Mouse (Mus musculus) limb, embryonic 13.5 days (tissue): Measurements from ENCODE around the gene Cdhr3. TPM values are rescaled to one million over a fixed set of nuclear protein-coding genes. Genes with fewer than 3 reads are reported as not detected.
A peak's percentile ranks its signal among the peaks of the same experiment; 100 is the strongest.
"Not testable (repeated sequence)": the region's sequence is repeated elsewhere in the genome, so short reads cannot be mapped to it uniquely, and the experiment has no call there.

Experiments used
- ATAC-seq: fragments of 200-750 bp; cut with Nextera tagmentation; 2 replicates; pipeline ENCODE4 v1.8.0; 2017; ENCODE audit warnings: low read depth, moderate number of reproducible peaks, moderate TSS enrichment; ENCODE audit not compliant: low FRiP score
- H3K27ac ChIP-seq: fragments of 300-500 bp; sonication (generic); 2 replicates; pipeline ENCODE4 v1.5.1; 2015; ENCODE audit warnings: inconsistent platforms, mild to moderate bottlenecking, moderate library complexity
- H3K27me3 ChIP-seq: fragments of 300-500 bp; sonication (generic); 2 replicates; pipeline ENCODE4 v1.6.1; 2015; ENCODE audit warnings: mild to moderate bottlenecking, inconsistent platforms
- H3K36me3 ChIP-seq: fragments of 300-500 bp; sonication (generic); 2 replicates; pipeline ENCODE4 v1.6.1; 2015; ENCODE audit warnings: inconsistent platforms, mild to moderate bottlenecking, moderate library complexity
- H3K4me1 ChIP-seq: fragments of 300-500 bp; sonication (generic); 2 replicates; pipeline ENCODE4 v1.6.1; 2015; ENCODE audit warnings: inconsistent platforms
- H3K4me2 ChIP-seq: fragments of 300-500 bp; sonication (generic); replicated peaks from 2 replicates; pipeline ENCODE4 v1.6.1; 2015; ENCODE audit warnings: inconsistent platforms, mild to moderate bottlenecking, moderate library complexity
- H3K4me3 ChIP-seq: fragments of 300-500 bp; sonication (generic); 2 replicates; pipeline ENCODE4 v1.5.1; 2015; ENCODE audit warnings: moderate library complexity, mild to moderate bottlenecking, inconsistent platforms
- H3K9ac ChIP-seq: fragments of 300-500 bp; sonication (generic); 2 replicates; pipeline ENCODE4 v1.6.1; 2015; ENCODE audit warnings: mild to moderate bottlenecking, inconsistent platforms
- H3K9me3 ChIP-seq: fragments of 300-500 bp; sonication (generic); 2 replicates; pipeline ENCODE4 v1.6.1; 2016; ENCODE audit warnings: inconsistent platforms
- WGBS: fragments of 180-500 bp; shearing (Covaris S2); methylation state at CpG from one replicate; pipeline ENCODE4 v1.1.7; 2015; 5-methylcytosine and 5-hydroxymethylcytosine counted together
- polyA plus RNA-seq: library from polyadenylated mRNA; unstranded; fragments of >200 nt; fragmentation: Nextera tagmentation; extraction: Ambion mirVana; gene quantifications from 2 replicates; pipeline ENCODE4 v1.2.1, GENCODE M21; 2015

The Cdhr3 gene
- polyA plus RNA-seq, 1 experiment from 2014 or later = 0.23 TPM

- H3K4me1 ChIP-seq = 0 out of 2 replicates have a peak, but pooled peaks cover 3% of the 10 kb centered on the region
- no peak overlapping the region for H3K9ac ChIP-seq
- H3K4me2 ChIP-seq = no peak overlapping the region
- no peaks in the 10 kb centered on the region for H3K27me3 ChIP-seq
- no peak overlapping the region for H3K27ac ChIP-seq
- ATAC-seq = no peak
- WGBS = 83% methylated on average over 2 of the region's 2 CpGs
- H3K4me3 ChIP-seq = no peak overlapping the region
- H3K9me3 ChIP-seq = no peaks in the 10 kb centered on the region
- no peaks in the 10 kb centered on the region for H3K36me3 ChIP-seq
Observed at GRCm38 (mm10) chr12:33068977-33069376, 23.7 kb downstream of the Cdhr3 start.

- Histone ChIP-seq H3K36me3 (no peaks in the 10 kb centered on the region), H3K27me3 (no peaks in the 10 kb centered on the region), H3K4me2 (no peak overlapping the region), H3K27ac (no peak overlapping the region), H3K4me3 (no peak overlapping the region), H3K9me3 (no peaks in the 10 kb centered on the region), H3K9ac (no peak overlapping the region), H3K4me1 (peaks cover 6% of the 10 kb centered on the region; the same call in 1 of the 2 replicates)
- WGBS = 59% methylated on average over 4 of the region's 4 CpGs
- ATAC-seq = no peak
Observed at GRCm38 (mm10) chr12:33066355-33066754, 26.3 kb downstream of the Cdhr3 start.

GRCm38 (mm10) chr12:33065162-33065561 lies 27.5 kb downstream of the Cdhr3 start:
- WGBS = 75% methylated on average over 3 of the region's 3 CpGs
- Histone ChIP-seq H3K9ac (no peak overlapping the region), H3K36me3 (no peaks in the 10 kb centered on the region), H3K4me1 (peaks cover 8% of the 10 kb centered on the region; the same call in 1 of the 2 replicates), H3K27ac (no peak overlapping the region), H3K27me3 (no peaks in the 10 kb centered on the region), H3K4me3 (no peak overlapping the region), H3K4me2 (no peak overlapping the region), H3K9me3 (no peaks in the 10 kb centered on the region)
- ATAC-seq = no peak

- H3K4me1 ChIP-seq = peaks cover 8% of the 10 kb centered on the region; the same call in 1 of the 2 replicates
- H3K27me3 ChIP-seq = no peaks in the 10 kb centered on the region
- no peaks in the 10 kb centered on the region for H3K9me3 ChIP-seq
- H3K27ac ChIP-seq = no peak overlapping the region
- no peak overlapping the region for H3K4me3 ChIP-seq
- H3K4me2 ChIP-seq = no peak overlapping the region
- no peak overlapping the region for H3K9ac ChIP-seq
- no peak for ATAC-seq
- H3K36me3 ChIP-seq = no peaks in the 10 kb centered on the region
- 77% methylated on average over 2 of the region's 2 CpGs for WGBS
Observed at GRCm38 (mm10) chr12:33064266-33064665, 28.4 kb downstream of the Cdhr3 start.

GRCm38 (mm10) chr12:33063250-33063649 lies 29.4 kb downstream of the Cdhr3 start:
- no peaks in the 10 kb centered on the region for H3K27me3 ChIP-seq
- no peak overlapping the region for H3K4me2 ChIP-seq
- H3K4me1 ChIP-seq = peaks cover 8% of the 10 kb centered on the region; the same call in 1 of the 2 replicates
- no peak overlapping the region for H3K9ac ChIP-seq
- H3K27ac ChIP-seq = no peak overlapping the region
- H3K4me3 ChIP-seq = no peak overlapping the region
- H3K9me3 ChIP-seq = no peaks in the 10 kb centered on the region
- H3K36me3 ChIP-seq = no peaks in the 10 kb centered on the region
- no peak for ATAC-seq
- WGBS = 66% methylated on average over 2 of the region's 2 CpGs

- not testable (repeated sequence) for H3K9ac ChIP-seq, H3K4me2 ChIP-seq, H3K27ac ChIP-seq, H3K9me3 ChIP-seq, H3K4me3 ChIP-seq, ATAC-seq, H3K36me3 ChIP-seq, H3K27me3 ChIP-seq
- WGBS = 53% methylated on average over 2 of the region's 2 CpGs
- H3K4me1 ChIP-seq = peaks cover 17% of the 10 kb centered on the region
Observed at GRCm38 (mm10) chr12:33062379-33062778, 30.3 kb downstream of the Cdhr3 start.

- no peaks in the 10 kb centered on the region for H3K36me3 ChIP-seq
- peaks cover 24% of the 10 kb centered on the region for H3K4me1 ChIP-seq
- 43% methylated on average over 8 of the region's 8 CpGs for WGBS
- H3K4me3 ChIP-seq = no peak overlapping the region
- H3K4me2 ChIP-seq = no peak overlapping the region
- H3K27ac ChIP-seq = no peak overlapping the region
- H3K27me3 ChIP-seq = no peaks in the 10 kb centered on the region
- no peaks in the 10 kb centered on the region for H3K9me3 ChIP-seq
- no peak; the same call in 1 of the 2 replicates for ATAC-seq
- H3K9ac ChIP-seq = no peak overlapping the region
Observed at GRCm38 (mm10) chr12:33061651-33062050, 31.0 kb downstream of the Cdhr3 start.

- Histone ChIP-seq H3K4me3 (peak overlapping the region; percentile 33), H3K9ac (peak overlapping the region; percentile 51; the same call in 1 of the 2 replicates), H3K9me3 (no peaks in the 10 kb centered on the region), H3K4me1 (peaks cover 38% of the 10 kb centered on the region), H3K27ac (peak overlapping the region; percentile 28; the same call in 1 of the 2 replicates), H3K36me3 (no peaks in the 10 kb centered on the region), H3K4me2 (peak overlapping the region; percentile 64), H3K27me3 (no peaks in the 10 kb centered on the region)
- ATAC-seq = peak; percentile 83
- WGBS = 11% methylated on average over 19 of the region's 19 CpGs
Observed at GRCm38 (mm10) chr12:33057231-33058048, 35.2 kb downstream of the Cdhr3 start.

- Histone ChIP-seq H3K36me3 (no peaks in the 10 kb centered on the region), H3K4me2 (peak overlapping the region; percentile 64), H3K9ac (no peak overlapping the region), H3K27me3 (no peaks in the 10 kb centered on the region), H3K9me3 (no peaks in the 10 kb centered on the region), H3K4me3 (no peak overlapping the region), H3K27ac (no peak overlapping the region), H3K4me1 (peaks cover 34% of the 10 kb centered on the region)
- 38% methylated on average over 3 of the region's 3 CpGs for WGBS
- ATAC-seq = no peak
Observed at GRCm38 (mm10) chr12:33056574-33056973, 36.1 kb downstream of the Cdhr3 start.

- WGBS = 76% methylated on average over 6 of the region's 6 CpGs
- Histone ChIP-seq H3K36me3 (no peaks in the 10 kb centered on the region), H3K4me2 (no peak overlapping the region), H3K9ac (no peak overlapping the region), H3K4me3 (no peak overlapping the region), H3K27ac (no peak overlapping the region), H3K4me1 (peaks cover 31% of the 10 kb centered on the region), H3K9me3 (no peaks in the 10 kb centered on the region), H3K27me3 (no peaks in the 10 kb centered on the region)
- no peak for ATAC-seq
Observed at GRCm38 (mm10) chr12:33056074-33056473, 36.6 kb downstream of the Cdhr3 start.

- no peaks in the 10 kb centered on the region for H3K9me3 ChIP-seq
- H3K4me2 ChIP-seq = no peak overlapping the region
- H3K9ac ChIP-seq = no peak overlapping the region
- no peak overlapping the region for H3K4me3 ChIP-seq
- 64% methylated on average over 13 of the region's 13 CpGs for WGBS
- H3K27ac ChIP-seq = no peak overlapping the region
- H3K27me3 ChIP-seq = no peaks in the 10 kb centered on the region
- peaks cover 31% of the 10 kb centered on the region for H3K4me1 ChIP-seq
- no peaks in the 10 kb centered on the region for H3K36me3 ChIP-seq
- no peak for ATAC-seq
Observed at GRCm38 (mm10) chr12:33053746-33054145, 38.9 kb downstream of the Cdhr3 start.

GRCm38 (mm10) chr12:33053311-33053710 lies 39.4 kb downstream of the Cdhr3 start:
- ATAC-seq = no peak
- Histone ChIP-seq H3K4me1 (peaks cover 31% of the 10 kb centered on the region), H3K4me3 (no peak overlapping the region), H3K36me3 (no peaks in the 10 kb centered on the region), H3K4me2 (no peak overlapping the region), H3K9ac (no peak overlapping the region), H3K9me3 (no peaks in the 10 kb centered on the region), H3K27ac (no peak overlapping the region; the same call in 1 of the 2 replicates), H3K27me3 (no peaks in the 10 kb centered on the region)
- WGBS = 50% methylated on average over 9 of the region's 9 CpGs
